Mouse (Mus musculus) bone marrow, adult 2 months (tissue): Measurements from ENCODE around the gene Flcn.

Experiments
- CTCF ChIP-seq: fragments of 200-500 bp; IDR thresholded peaks from 2 replicates; pipeline ENCODE4 v1.5.1; 2011; ENCODE audit warnings: low read length, control low read depth; ENCODE audit not compliant: control insufficient read depth, insufficient read depth
- POLR2A ChIP-seq: fragments of 200-500 bp; IDR thresholded peaks from 2 replicates; pipeline ENCODE4 v1.6.1; 2011; ENCODE audit warnings: low read depth, mild to moderate bottlenecking, control low read depth, low read length, borderline replicate concordance; ENCODE audit not compliant: control insufficient read depth

- TF ChIP-seq POLR2A (no peak), CTCF (no peak)
Observed at GRCm38 (mm10) chr11:59744374-59744773, 65.4 kb downstream of the Flcn start.
